Mouse (Mus musculus) retina, embryonic 14.5 days (tissue): ENCODE measurements around the gene Pmf1.

Source experiments
- DNase-seq: peaks from one replicate; pipeline ENCODE4 v3.0.0-alpha.2; 2015; ENCODE audit warnings: low spot score

The Pmf1 gene

GRCm38 (mm10) chr3:88352907-88353306 lies 57.2 kb downstream of the Pmf1 start:
- DNase-seq, result no peak

GRCm38 (mm10) chr3:88350732-88351131 lies 59.4 kb downstream of the Pmf1 start:
- no peak for DNase-seq
